Mouse (Mus musculus) myocyte (in vitro differentiated cells): Measurements from ENCODE around the gene Fam8a1.

Source experiments
- MAX ChIP-seq: IDR thresholded peaks from one replicate; pipeline ENCODE4 v1.6.1; 2011; ENCODE audit warnings: low read depth, mild to moderate bottlenecking, control low read depth
- POLR2A ChIP-seq: IDR thresholded peaks from one replicate; pipeline ENCODE4 v1.6.1; 2011; ENCODE audit warnings: low read depth, mild to moderate bottlenecking, control low read depth, moderate library complexity; ENCODE audit not compliant: insufficient read length
- POLR2AphosphoS2 ChIP-seq: IDR thresholded peaks from one replicate; pipeline ENCODE4 v1.6.1; 2011; ENCODE audit warnings: low read depth, control low read depth; ENCODE audit not compliant: insufficient read length

- no peak for TF ChIP-seq POLR2A
- no peak for TF ChIP-seq MAX
- no peak for TF ChIP-seq POLR2AphosphoS2
Observed at GRCm38 (mm10) chr13:46726288-46727037, 57.1 kb downstream of the Fam8a1 start.
